Mouse (Mus musculus) C2C12 (cell line): ENCODE results near the gene Ssbp2. TPM values are rescaled to one million over a fixed set of nuclear protein-coding genes. Genes with fewer than 3 reads are reported as not detected.

Experiments
- H3K27me3 ChIP-seq: one replicate; pipeline ENCODE4 v1.6.1; 2011; ENCODE audit not compliant: control insufficient read depth, insufficient read depth, insufficient read length
- H3K36me3 ChIP-seq: one replicate; pipeline ENCODE4 v1.6.1; 2011; ENCODE audit not compliant: control insufficient read depth, insufficient read depth
- H3K4me3 ChIP-seq: one replicate; pipeline ENCODE4 v1.5.1; 2011; ENCODE audit warnings: mild to moderate bottlenecking, control low read depth; ENCODE audit not compliant: poor library complexity, insufficient read depth, severe bottlenecking
- H3K79me2 ChIP-seq: one replicate; pipeline ENCODE4 v1.6.1; 2011; ENCODE audit not compliant: control insufficient read depth, insufficient read depth
- H3K79me3 ChIP-seq: one replicate; pipeline ENCODE4 v1.6.1; 2011; ENCODE audit warnings: low read depth, control low read depth
- H3ac ChIP-seq: one replicate; pipeline ENCODE3; 2011; ENCODE audit warnings: low read depth; ENCODE audit not compliant: control insufficient read depth, insufficient read length
- CEBPB ChIP-seq: IDR thresholded peaks from one replicate; pipeline ENCODE4 v1.6.1; 2011; ENCODE audit warnings: low read depth, mild to moderate bottlenecking, control low read depth, moderate library complexity
- CTCF ChIP-seq: IDR thresholded peaks from one replicate; pipeline ENCODE4 v1.5.1; 2011; ENCODE audit not compliant: control insufficient read depth, insufficient read depth, insufficient read length
- FOSL1 ChIP-seq: IDR thresholded peaks from one replicate; pipeline ENCODE4 v1.8.0; 2011; ENCODE audit warnings: mild to moderate bottlenecking, low read length; ENCODE audit not compliant: poor library complexity, insufficient read depth, severe bottlenecking
- MAX ChIP-seq: IDR thresholded peaks from one replicate; pipeline ENCODE4 v1.6.1; 2011; ENCODE audit warnings: mild to moderate bottlenecking, control low read depth
- MYOD1 ChIP-seq: IDR thresholded peaks from one replicate; pipeline ENCODE4 v1.6.1; 2011; ENCODE audit warnings: low read depth; ENCODE audit not compliant: control insufficient read depth, insufficient read length
- MYOG ChIP-seq: IDR thresholded peaks from one replicate; pipeline ENCODE4 v1.6.1; 2011; ENCODE audit not compliant: control insufficient read depth, insufficient read length; ENCODE audit errors: extremely low read depth
- USF1 ChIP-seq: IDR thresholded peaks from one replicate; pipeline ENCODE4 v1.6.1; 2011; ENCODE audit warnings: low read depth, mild to moderate bottlenecking, control low read depth, moderate library complexity
- polyA plus RNA-seq: library from polyadenylated mRNA; unstranded; fragments of >200 nt; fragmentation: generic; extraction: Trizol; gene quantifications from one replicate; pipeline ENCODE4 v1.2.1, GENCODE M21; 2012; ENCODE audit warnings: missing spikeins

Gene Ssbp2
- polyA plus RNA-seq, 1 experiment = 22.5 TPM

- TF ChIP-seq CEBPB (no peak), CTCF (no peak), MAX (no peak), MYOD1 (no peak), USF1 (no peak), FOSL1 (no peak)
- no peaks in the 10 kb centered on the region for H3K79me3 ChIP-seq
- no peak overlapping the region for H3ac ChIP-seq
- no peaks in the 10 kb centered on the region for H3K27me3 ChIP-seq
- H3K36me3 ChIP-seq = no peaks in the 10 kb centered on the region
- no peak overlapping the region for H3K4me3 ChIP-seq
- H3K79me2 ChIP-seq = no peaks in the 10 kb centered on the region
These were observed 171.3 kb downstream of the Ssbp2 start for GRCm38 (mm10) chr13:91631291-91631799.

- no peak for TF ChIP-seq CEBPB
- no peak for TF ChIP-seq MAX
- no peak for TF ChIP-seq FOSL1
- Histone ChIP-seq H3K79me2 (no peaks in the 10 kb centered on the region), H3K4me3 (no peak overlapping the region), H3K36me3 (no peaks in the 10 kb centered on the region), H3K27me3 (no peaks in the 10 kb centered on the region), H3ac (no peak overlapping the region), H3K79me3 (no peaks in the 10 kb centered on the region)
These were observed 174.0 kb downstream of the Ssbp2 start for GRCm38 (mm10) chr13:91634123-91634522.

GRCm38 (mm10) chr13:91635957-91636356 is 175.9 kb downstream of the Ssbp2 start:
- Histone ChIP-seq H3K79me2 (no peaks in the 10 kb centered on the region), H3ac (no peak overlapping the region), H3K36me3 (no peaks in the 10 kb centered on the region), H3K79me3 (no peaks in the 10 kb centered on the region), H3K4me3 (no peak overlapping the region), H3K27me3 (no peaks in the 10 kb centered on the region)
- no peak for TF ChIP-seq MAX
- no peak for TF ChIP-seq MYOG
- no peak for TF ChIP-seq FOSL1
- TF ChIP-seq MYOD1 = no peak
- no peak for TF ChIP-seq CTCF
- TF ChIP-seq CEBPB = no peak
- TF ChIP-seq USF1 = no peak

- Histone ChIP-seq H3K79me3 (no peaks in the 10 kb centered on the region), H3ac (no peak overlapping the region), H3K4me3 (no peak overlapping the region), H3K27me3 (no peaks in the 10 kb centered on the region), H3K79me2 (no peaks in the 10 kb centered on the region), H3K36me3 (no peaks in the 10 kb centered on the region)
- TF ChIP-seq CTCF (peak; percentile 37), FOSL1 (no peak)
These were observed 176.7 kb downstream of the Ssbp2 start for GRCm38 (mm10) chr13:91636814-91637213.

GRCm38 (mm10) chr13:91638836-91639235 is 178.8 kb downstream of the Ssbp2 start:
- H3K79me2 ChIP-seq = no peaks in the 10 kb centered on the region
- TF ChIP-seq FOSL1 (no peak), MYOG (no peak), MYOD1 (no peak), USF1 (no peak), MAX (no peak), CTCF (no peak), CEBPB (no peak)
- no peaks in the 10 kb centered on the region for H3K27me3 ChIP-seq
- H3K4me3 ChIP-seq = no peak overlapping the region
- no peaks in the 10 kb centered on the region for H3K36me3 ChIP-seq
- no peak overlapping the region for H3ac ChIP-seq
- H3K79me3 ChIP-seq = no peaks in the 10 kb centered on the region

- Histone ChIP-seq H3K79me3 (no peaks in the 10 kb centered on the region), H3K79me2 (no peaks in the 10 kb centered on the region), H3K36me3 (no peaks in the 10 kb centered on the region), H3K27me3 (no peaks in the 10 kb centered on the region), H3ac (no peak overlapping the region), H3K4me3 (no peak overlapping the region)
- TF ChIP-seq CEBPB = no peak
- no peak for TF ChIP-seq MYOG
- TF ChIP-seq MYOD1 = no peak
- TF ChIP-seq CTCF = no peak
- no peak for TF ChIP-seq MAX
- no peak for TF ChIP-seq USF1
- TF ChIP-seq FOSL1 = no peak
These were observed 180.1 kb downstream of the Ssbp2 start for GRCm38 (mm10) chr13:91640219-91640618.
